Mouse (Mus musculus): ENCODE data around the gene Thra. TPM values are rescaled to one million over a fixed set of nuclear protein-coding genes. Genes with fewer than 3 reads are reported as not detected.

Gene Thra
- total RNA-seq, 2 experiments from 2014 or later: 1.9 to 4.3 TPM

DNA sequence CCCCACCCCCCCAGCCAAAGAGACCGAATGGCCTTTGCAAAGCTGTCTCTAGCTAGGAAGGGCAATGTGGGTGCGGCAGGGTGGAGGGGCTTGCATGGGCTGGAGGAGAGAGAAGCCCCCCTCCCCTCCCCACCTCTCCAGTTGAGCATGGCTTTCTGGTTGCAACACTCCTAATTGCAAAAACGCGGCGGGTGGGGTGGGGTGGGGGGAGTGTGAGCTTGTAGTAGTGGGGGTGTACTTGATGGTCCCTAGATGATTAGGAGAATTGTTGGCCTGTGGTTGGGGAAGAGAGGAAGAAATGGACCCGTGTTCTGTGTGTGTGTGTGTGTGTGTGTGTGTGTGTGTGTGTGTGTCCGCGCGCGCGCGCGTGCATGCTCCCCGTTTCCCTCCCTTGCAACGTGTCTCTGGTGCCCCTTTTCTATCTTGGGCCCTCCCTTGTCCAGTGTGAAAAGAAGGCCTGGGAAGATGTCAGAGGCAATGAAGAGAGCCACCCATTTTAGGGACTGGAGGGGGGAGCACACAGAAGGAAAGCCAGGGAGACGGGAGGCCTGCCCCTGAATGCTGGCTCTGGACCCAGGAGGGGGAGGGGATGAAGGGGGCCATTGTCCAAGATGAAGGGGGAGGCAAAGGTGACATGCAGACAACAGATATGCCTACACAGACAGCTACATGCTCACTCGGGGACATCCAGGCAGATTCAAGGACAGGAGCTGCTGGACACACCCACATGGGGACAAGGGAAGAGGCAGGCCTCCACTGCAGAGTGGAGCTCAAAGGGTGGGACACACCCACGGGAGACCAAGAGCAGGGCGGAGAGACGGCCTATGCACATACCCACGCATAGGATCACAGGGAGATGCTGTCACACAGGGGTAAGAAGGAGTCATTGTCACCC, 2.2 kb downstream of the Thra start:
- ATAC-seq (replicated peaks; ENCODE audit: low FRiP score, poor library complexity, severe bottlenecking): peak; percentile 36; the same call in 1 of the 2 replicates

GRCm38 (mm10) chr11:98743655-98744345, 3.4 kb downstream of the Thra start:
- ATAC-seq (replicated peaks; ENCODE audit: low FRiP score, poor library complexity, severe bottlenecking): no peak

DNA sequence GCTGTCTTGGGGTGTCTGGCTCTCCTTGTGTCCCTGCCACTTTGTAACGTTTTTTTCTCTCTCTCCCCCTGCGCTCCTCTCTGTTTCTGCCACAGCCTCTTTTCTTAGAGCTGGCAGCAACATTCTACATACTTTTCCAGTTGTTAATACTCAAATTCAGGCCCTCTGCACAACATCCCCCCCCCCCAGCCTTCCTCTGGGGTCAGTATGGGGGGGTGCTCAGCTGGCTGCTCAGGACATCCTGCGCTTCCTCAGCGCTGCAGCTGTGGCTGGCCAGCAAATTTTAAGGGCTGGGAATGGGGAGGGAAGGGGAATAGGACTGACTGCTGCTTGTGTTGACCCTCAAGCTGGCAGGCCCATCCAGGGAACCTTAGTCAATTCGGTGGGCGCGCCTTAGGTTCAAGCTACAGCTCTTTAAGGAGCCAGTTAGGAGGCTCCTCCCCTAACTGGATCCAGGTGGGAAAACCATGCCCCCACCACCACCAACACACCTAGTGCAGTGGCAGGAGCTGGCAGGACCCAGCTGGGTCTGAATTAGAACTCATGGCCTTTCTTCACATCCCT, 4.1 kb downstream of the Thra start:
- ATAC-seq (replicated peaks; ENCODE audit: low FRiP score, poor library complexity, severe bottlenecking): no peak

- ATAC-seq (replicated peaks; ENCODE audit: low FRiP score, poor library complexity, severe bottlenecking): no peak
Observed at GRCm38 (mm10) chr11:98745932-98746853, 5.8 kb downstream of the Thra start.

DNA sequence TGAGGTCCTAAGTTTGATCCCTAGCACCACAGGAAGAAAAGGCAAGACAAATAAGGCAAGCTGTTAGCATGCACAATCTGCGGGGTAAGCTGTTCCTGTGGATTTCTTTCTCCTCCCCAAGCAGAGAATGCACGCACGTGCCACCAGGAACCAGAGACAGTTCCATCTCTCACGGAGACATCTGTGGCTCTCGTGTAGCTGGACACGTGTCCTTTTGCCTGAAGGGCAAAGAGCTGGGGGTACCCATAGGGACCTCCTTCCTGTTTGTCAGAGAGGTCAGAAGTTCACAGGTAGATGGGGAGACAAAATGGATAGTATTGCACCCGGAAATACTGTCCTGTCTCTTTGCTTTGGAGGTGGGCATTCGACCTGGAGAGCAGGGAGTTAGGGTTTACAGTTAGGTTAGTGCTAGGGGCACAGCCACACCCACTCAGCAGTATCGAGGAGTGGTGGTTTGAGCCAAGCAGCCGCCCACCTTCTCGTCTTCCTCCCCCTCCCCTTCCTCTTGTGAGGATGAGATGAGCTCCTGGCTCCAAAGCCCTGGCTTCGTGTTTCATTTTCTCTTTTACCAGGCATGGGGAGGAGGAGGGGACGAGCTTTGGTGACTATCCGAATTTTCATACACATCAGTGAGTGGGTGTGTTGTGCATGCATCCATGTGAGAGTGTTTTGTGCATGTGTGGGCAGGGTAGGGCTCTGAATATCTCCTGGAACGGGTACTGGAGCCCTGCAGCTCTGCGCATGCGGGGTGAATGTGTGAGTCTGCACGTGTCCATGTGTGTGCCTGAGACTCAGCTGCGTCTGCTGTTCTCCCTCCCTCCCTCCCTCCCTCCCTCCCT, 6.6 kb downstream of the Thra start:
- no peak for ATAC-seq (replicated peaks; ENCODE audit: low FRiP score, poor library complexity, severe bottlenecking)

- ATAC-seq (replicated peaks; ENCODE audit: low FRiP score, poor library complexity, severe bottlenecking): no peak
Observed at GRCm38 (mm10) chr11:98747804-98748505, 7.5 kb downstream of the Thra start.

DNA sequence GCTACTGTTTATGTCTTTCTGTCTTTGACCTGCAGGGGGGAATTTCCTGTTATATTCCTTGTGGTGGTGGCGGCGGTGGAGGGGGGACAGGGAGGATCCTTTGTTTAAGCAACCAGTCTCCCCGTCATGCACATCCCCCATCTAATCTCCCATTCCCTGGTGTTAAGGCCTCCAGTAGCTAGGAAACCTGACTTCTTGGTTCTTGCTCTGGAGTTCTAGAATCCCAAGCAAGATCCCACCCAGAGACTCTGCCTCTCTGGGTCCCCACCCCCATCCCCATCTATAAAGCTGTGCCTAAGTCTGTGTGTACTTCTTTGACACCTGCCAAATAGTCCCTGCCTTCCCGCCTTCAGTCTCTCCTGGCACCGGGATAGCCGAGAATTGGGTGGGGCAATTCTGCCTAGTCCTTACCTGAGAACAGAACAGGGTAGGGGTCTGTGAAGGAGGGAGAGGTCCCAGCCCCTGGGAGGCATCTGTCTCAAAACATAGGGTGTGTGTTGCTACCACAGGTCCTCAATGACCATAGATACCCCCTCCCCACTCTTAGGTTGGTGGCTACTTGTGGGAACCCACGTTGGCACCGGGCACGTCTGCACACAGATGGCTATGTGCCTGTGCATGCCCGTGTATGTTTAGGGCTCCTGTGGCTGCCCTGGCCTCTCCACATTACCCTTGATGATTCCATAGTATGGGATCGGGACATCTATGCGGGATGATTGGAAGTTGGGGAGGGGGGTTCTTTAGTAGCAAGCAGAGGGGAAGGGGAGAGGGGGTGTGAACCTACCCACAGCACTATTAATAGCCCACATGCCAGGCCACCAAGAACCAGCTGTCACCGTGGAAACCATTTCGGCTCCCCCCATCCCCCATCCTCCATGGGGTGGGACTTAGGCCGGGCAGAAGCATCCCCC, 8.3 kb downstream of the Thra start:
- no peak for ATAC-seq (replicated peaks; ENCODE audit: low FRiP score, poor library complexity, severe bottlenecking)

- no peak for ATAC-seq (replicated peaks; ENCODE audit: low FRiP score, poor library complexity, severe bottlenecking)
Observed at GRCm38 (mm10) chr11:98749716-98750115, 9.3 kb downstream of the Thra start.

- 0 out of 2 replicates have a peak, but pooled peaks have one; percentile 14 for ATAC-seq (replicated peaks; ENCODE audit: low FRiP score, poor library complexity, severe bottlenecking)
Observed at GRCm38 (mm10) chr11:98750351-98751201, 10.1 kb downstream of the Thra start.

DNA sequence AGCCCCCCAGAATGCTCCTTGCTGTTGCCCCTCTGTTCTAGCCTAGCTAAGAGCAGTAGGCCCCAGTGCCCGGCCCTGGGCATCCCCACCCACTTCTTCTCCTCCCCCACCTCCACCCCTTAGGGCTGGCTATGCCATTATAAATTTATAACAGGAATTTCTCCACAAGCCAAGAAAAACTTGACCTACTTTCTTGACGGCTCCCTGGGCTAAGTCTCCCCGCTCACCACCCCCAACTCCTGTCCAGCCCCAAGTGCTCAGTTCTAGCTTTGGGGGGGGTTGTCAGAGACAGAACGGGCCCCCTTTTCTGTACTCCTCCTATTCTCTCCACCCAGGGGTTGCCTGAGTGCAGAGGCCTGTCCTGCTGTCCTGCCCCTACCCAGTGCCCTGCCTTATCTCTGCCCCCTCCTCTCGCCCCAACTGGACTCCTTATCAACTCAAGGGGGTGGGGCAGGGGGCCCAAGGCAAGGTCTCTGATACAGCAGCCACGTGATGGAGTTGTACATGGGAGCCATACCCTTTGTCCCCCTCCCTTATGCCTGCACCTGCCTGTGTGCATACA, 10.9 kb downstream of the Thra start:
- no peak for ATAC-seq (replicated peaks; ENCODE audit: low FRiP score, poor library complexity, severe bottlenecking)

GRCm38 (mm10) chr11:98752562-98753140, 12.2 kb downstream of the Thra start:
- ATAC-seq (replicated peaks; ENCODE audit: low FRiP score, poor library complexity, severe bottlenecking): no peak

- ATAC-seq (replicated peaks; ENCODE audit: low FRiP score, poor library complexity, severe bottlenecking): no peak
Observed at GRCm38 (mm10) chr11:98753264-98753663, 12.8 kb downstream of the Thra start.

DNA sequence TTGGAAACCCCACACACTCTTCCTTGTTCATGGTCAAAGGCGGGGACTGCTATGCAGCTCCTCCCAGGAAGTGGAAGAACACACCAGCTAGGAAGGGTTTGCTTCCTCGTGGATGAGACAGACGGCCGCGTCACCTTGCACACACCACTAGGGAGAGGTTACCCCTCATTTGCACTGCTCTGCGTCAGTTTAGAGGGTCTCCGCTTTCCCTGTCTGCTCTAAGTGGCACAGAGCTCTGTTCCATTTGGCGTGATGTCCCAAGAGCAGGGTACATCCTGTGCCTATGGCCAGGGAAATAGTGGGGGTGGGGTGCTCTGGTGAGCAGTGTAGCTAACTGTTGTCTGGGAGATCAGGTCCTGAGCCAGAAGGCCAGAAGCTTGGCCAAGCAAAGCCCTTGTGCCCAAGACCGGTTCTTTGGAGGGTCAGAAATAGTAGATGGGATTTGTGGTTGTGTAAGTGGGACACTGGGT, 13.7 kb downstream of the Thra start:
- ATAC-seq (replicated peaks; ENCODE audit: low FRiP score, poor library complexity, severe bottlenecking): 0 out of 2 replicates have a peak, but pooled peaks have one; percentile 17

DNA sequence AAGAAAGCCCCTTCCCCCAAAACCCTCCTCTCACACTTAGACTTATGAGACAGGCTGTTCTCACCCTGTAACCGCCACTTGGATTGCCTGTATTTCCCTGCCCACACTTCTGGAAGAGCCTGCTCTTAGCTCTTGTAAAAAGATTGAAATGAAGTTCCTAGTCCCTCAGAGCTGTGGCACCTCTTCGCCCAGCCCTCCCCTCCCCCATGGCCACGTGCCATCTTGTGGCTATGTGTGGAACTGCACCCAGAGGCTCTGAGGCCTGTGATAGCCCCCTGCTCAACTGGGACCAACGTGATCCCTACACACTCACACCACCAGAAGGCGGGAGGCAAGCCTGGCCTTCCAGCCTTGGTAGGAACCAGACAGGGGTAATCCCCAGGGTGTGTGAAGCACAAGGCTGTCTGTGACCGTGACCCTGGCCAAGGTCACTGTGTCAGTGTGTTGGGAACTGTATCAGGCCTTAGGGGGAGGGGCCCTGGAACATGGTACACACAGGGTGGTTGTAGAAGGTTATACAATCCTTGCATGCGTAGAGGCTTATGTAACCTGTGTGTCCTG, 14.3 kb downstream of the Thra start:
- peak; percentile 69 for ATAC-seq (replicated peaks; ENCODE audit: low FRiP score, poor library complexity, severe bottlenecking)

GRCm38 (mm10) chr11:98755726-98756380, 15.4 kb downstream of the Thra start:
- ATAC-seq (replicated peaks; ENCODE audit: low FRiP score, poor library complexity, severe bottlenecking): no peak
